In the genomic region with DNA sequence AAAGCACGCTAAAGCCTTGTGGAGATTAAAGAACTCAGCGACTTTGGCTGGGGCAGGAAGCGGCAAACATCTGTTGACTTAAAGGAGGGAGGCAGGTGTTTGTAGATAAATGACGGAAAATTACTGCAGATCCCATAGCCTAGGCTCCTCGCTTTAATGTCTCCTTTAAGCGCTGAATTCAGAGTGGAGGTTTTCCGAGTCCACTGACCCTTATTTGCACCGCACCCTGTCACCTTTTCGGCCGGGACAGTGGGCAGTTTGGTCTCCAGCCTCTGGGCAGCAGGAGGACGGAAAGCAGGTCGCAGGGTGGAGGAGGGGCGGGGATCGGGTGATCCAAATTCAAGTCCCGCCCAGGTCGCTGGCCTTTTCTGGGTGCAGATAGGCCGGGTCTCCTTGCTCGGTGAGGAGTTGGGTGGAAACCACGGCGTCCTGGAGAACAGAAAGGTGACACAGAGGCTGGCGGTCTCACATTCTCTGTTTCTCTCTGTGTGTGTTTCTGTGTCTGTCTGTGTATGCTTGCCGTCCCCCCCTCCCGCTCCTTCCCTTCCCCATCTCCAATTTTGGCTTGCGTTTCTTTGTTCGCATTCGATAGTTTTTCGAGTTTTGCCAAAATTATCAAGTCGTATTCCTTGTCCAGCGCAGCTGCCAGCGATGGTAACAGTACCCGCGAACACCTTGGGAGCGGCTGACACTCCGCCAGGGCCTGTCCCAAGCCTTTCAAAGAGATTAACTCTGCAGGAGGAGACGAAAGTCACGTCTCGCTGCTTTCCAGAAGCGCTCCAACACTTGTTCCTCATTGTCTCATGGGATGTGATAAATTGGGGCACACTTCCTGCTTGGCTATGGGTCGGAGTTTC, we compare ENCODE assay signal across 8 mouse cellular contexts. TPM values are rescaled to one million over a fixed set of nuclear protein-coding genes. Genes with fewer than 3 reads are reported as not detected.
DNase-seq lines count a peak whose midpoint lies in the region; ATAC-seq and TF ChIP-seq lines count a peak whose summit lies in the region.

No protein-coding gene starts in this region.

- under 1% methylated on average over 39 of the region's 39 CpGs for WGBS in hindbrain, postnatal 0 days
- WGBS in liver, embryonic 13.5 days (ENCODE audit: insufficient replicate concordance), result under 1% methylated on average over 39 of the region's 39 CpGs

- peak overlapping the region; percentile 43; the same call in 1 of the 2 replicates for H3K9ac ChIP-seq in hindbrain, postnatal 0 days (replicated peaks; ENCODE audit: low read length)
- peak overlapping the region; percentile 86 for H3K9ac ChIP-seq in liver, embryonic 13.5 days

- H3K27me3 ChIP-seq in testis, adult 2 months (ENCODE audit: control insufficient read depth, insufficient read depth, low read length), result no peaks in the 10 kb centered on the region
- H3K27me3 ChIP-seq in hindbrain, postnatal 0 days (ENCODE audit: insufficient read depth, low read length), result no peaks in the 10 kb centered on the region
- H3K27me3 ChIP-seq in liver, embryonic 13.5 days, result no peaks in the 10 kb centered on the region

- peak overlapping the region; percentile 73 for H3K27ac ChIP-seq in testis, adult 2 months (ENCODE audit: control insufficient read depth, insufficient read depth, low read depth, low read length)
- no peak overlapping the region for H3K27ac ChIP-seq in hindbrain, postnatal 0 days
- H3K27ac ChIP-seq in liver, embryonic 13.5 days, result peak overlapping the region; percentile 100

- no peaks in the 10 kb centered on the region for H3K9me3 ChIP-seq in hindbrain, postnatal 0 days (ENCODE audit: low read length)
- no peaks in the 10 kb centered on the region for H3K9me3 ChIP-seq in liver, embryonic 13.5 days (replicated peaks)

- DNase-seq in testis, postnatal 14 days (ENCODE audit: low spot score), result no peak
- peak; percentile 48 to 53 for DNase-seq in cerebellum, postnatal 14 days
- peak; percentile 42 to 58 for DNase-seq in gastrocnemius, adult 8-10 months (ENCODE audit: low spot score in 2 of 2)
- peak; percentile 34 for DNase-seq in hindbrain, postnatal 0 days (ENCODE audit: low spot score)
- peak; percentile 73 for DNase-seq in liver, embryonic 13.5 days
- DNase-seq in natural killer cell, adult 2 months (ENCODE audit: low spot score in 2 of 2), result peak; percentile 3 to 14
- DNase-seq in thymus, postnatal 0 days (ENCODE audit: low spot score), result peak; percentile 89

- peaks cover 10% of the 10 kb centered on the region for H3K4me1 ChIP-seq in testis, adult 2 months (ENCODE audit: control insufficient read depth, insufficient read depth, low read length)
- H3K4me1 ChIP-seq in hindbrain, postnatal 0 days (ENCODE audit: insufficient read depth, low read length), result no peaks in the 10 kb centered on the region
- H3K4me1 ChIP-seq in liver, embryonic 13.5 days (replicated peaks), result peaks cover 57% of the 10 kb centered on the region

- peak overlapping the region; percentile 97 for H3K4me2 ChIP-seq in hindbrain, postnatal 0 days (ENCODE audit: low read depth, low read length)
- peak overlapping the region; percentile 95 for H3K4me2 ChIP-seq in liver, embryonic 13.5 days

- H3K36me3 ChIP-seq in testis, adult 2 months (ENCODE audit: control insufficient read depth, insufficient read depth, low read length), result no peaks in the 10 kb centered on the region
- H3K36me3 ChIP-seq in hindbrain, postnatal 0 days (ENCODE audit: insufficient read depth, low read length), result no peaks in the 10 kb centered on the region
- H3K36me3 ChIP-seq in liver, embryonic 13.5 days, result no peaks in the 10 kb centered on the region

- ATAC-seq in hindbrain, postnatal 0 days, result peak; percentile 32; the same call in 1 of the 2 replicates
- peak; percentile 82 for ATAC-seq in liver, embryonic 13.5 days (ENCODE audit: low read depth)

- no peak for TF ChIP-seq CTCF in testis, adult 2 months (IDR thresholded peaks at IDR 0.05; ENCODE audit: control insufficient read depth, insufficient read depth, insufficient replicate concordance, low read depth, low read length)
- TF ChIP-seq CTCF in hindbrain, postnatal 0 days (IDR thresholded peaks at IDR 0.05; ENCODE audit: low read depth), result no peak

- TF ChIP-seq POLR2A in testis, adult 2 months (IDR thresholded peaks at IDR 0.05; ENCODE audit: control insufficient read depth, low read depth, low read length), result no peak

- H3K4me3 ChIP-seq in testis, adult 2 months (ENCODE audit: control insufficient read depth, low read depth, low read length), result peak overlapping the region; percentile 73
- peak overlapping the region; percentile 57 for H3K4me3 ChIP-seq in hindbrain, postnatal 0 days (ENCODE audit: low read length)
- peak overlapping the region; percentile 66 for H3K4me3 ChIP-seq in liver, embryonic 13.5 days (replicated peaks)

RNA-seq across cellular contexts. Expression of gene Wapl, which starts 11.9 kb away (rescaled TPM):
- 22.5 and 35.3 TPM in 2 replicates for polyA plus RNA-seq in testis, adult 2 months (2012; rRNA removed)
- total RNA-seq in gastrocnemius, adult 8-10 months (2022), result 10 to 100 TPM; 39.1 to 42.1 (median 41.5) TPM
- 16.8 and 19.1 TPM in 2 replicates for total RNA-seq in hindbrain, postnatal 0 days (2014; rRNA removed)
- 11.9 and 12.8 TPM in 2 replicates for polyA plus RNA-seq in hindbrain, postnatal 0 days (2015; fragmentation: Nextera tagmentation; extraction: Ambion mirVana)
- 24.9 and 30.0 TPM in 2 replicates for polyA plus RNA-seq in liver, embryonic 13.5 days (2015; fragmentation: Nextera tagmentation; extraction: Ambion mirVana)
- 38.3 and 49.7 TPM in 2 replicates for polyA plus RNA-seq in thymus, postnatal 0 days (2015; fragmentation: Nextera tagmentation; extraction: Ambion mirVana)
